Mouse (Mus musculus): Measurements from ENCODE around the gene Etfrf1. TPM values are rescaled to one million over a fixed set of nuclear protein-coding genes. Genes with fewer than 3 reads are reported as not detected.

Etfrf1 gene
- polyA plus RNA-seq, 1 experiment from 2014 or later: 28.7 TPM

DNA sequence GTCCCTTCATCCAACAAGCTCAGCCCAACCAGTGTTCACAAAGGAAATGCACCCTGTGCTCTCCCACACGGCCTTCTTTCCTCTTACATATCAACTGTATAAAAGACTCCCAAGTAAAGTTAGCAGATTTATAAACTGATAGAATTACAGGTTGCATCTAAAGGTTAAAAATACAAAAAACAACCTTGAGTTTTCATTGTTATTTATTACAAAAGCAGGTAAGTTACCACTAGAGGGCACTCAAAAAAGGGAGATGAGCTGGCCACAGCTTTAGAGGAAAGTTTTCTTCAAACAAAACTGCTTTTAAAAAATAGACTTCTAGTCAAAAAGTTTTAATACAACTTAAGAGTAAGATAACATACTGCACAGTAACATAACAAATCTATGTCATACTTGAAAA, 31.6 kb downstream of the Etfrf1 start:
- Histone ChIP-seq H3K4me1 (replicated peaks; ENCODE audit: control insufficient read depth, insufficient read depth, low read length) (no peaks in the 10 kb centered on the region), H3K4me2 (ENCODE audit: low read length) (no peak overlapping the region), H3K9me3 (ENCODE audit: control insufficient read depth, low read length) (no peaks in the 10 kb centered on the region), H3K36me3 (ENCODE audit: control insufficient read depth, insufficient read depth, low read length) (peaks cover 49% of the 10 kb centered on the region), H3K9ac (ENCODE audit: low read length) (no peak overlapping the region), H3K27ac (ENCODE audit: low read depth) (no peak overlapping the region), H3K27me3 (replicated peaks; ENCODE audit: control insufficient read depth, insufficient read depth, low read length) (no peaks in the 10 kb centered on the region), H3K4me3 (ENCODE audit: low read depth, low read length) (no peak overlapping the region)
- 30% methylated on average over 1 of the region's 1 CpGs for whole genome bisulfite sequencing
- DNase-seq (ENCODE audit: low spot score): no peak
- no peak for ATAC-seq (replicated peaks; ENCODE audit: low FRiP score, low TSS enrichment, low read depth)

DNA sequence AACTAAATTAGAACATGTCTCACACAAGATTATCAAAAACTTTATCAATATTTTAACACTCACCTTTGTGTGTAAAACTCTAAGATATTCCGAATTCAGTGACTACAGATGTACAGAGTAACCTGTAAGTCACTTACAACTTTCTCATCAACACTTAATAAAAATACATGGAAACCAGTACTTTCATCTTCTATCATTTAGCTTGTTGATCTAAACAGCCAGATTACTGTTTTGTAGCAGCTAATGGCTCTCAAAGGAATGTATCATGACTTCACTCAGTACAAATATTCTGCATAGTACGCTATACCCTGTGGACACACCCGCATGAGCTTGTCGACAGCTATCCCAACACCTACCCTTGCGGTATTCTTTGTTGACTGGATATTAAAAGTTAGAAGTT, 35.9 kb downstream of the Etfrf1 start:
- H3K9me3 ChIP-seq (ENCODE audit: control insufficient read depth, low read length): no peaks in the 10 kb centered on the region
- no peaks in the 10 kb centered on the region for H3K27me3 ChIP-seq (replicated peaks; ENCODE audit: control insufficient read depth, insufficient read depth, low read length)
- H3K4me3 ChIP-seq (ENCODE audit: low read depth, low read length): no peak overlapping the region
- ATAC-seq (replicated peaks; ENCODE audit: low FRiP score, low TSS enrichment, low read depth) (no peak), DNase-seq (ENCODE audit: low spot score) (no peak)
- H3K27ac ChIP-seq (ENCODE audit: low read depth): no peak overlapping the region
- no peak overlapping the region for H3K9ac ChIP-seq (ENCODE audit: low read length)
- 94% methylated on average over 5 of the region's 5 CpGs for WGBS
- peaks cover 31% of the 10 kb centered on the region for H3K36me3 ChIP-seq (ENCODE audit: control insufficient read depth, insufficient read depth, low read length)
- no peak overlapping the region for H3K4me2 ChIP-seq (ENCODE audit: low read length)
- H3K4me1 ChIP-seq (replicated peaks; ENCODE audit: control insufficient read depth, insufficient read depth, low read length): peaks cover 7% of the 10 kb centered on the region; the same call in 1 of the 2 replicates

DNA sequence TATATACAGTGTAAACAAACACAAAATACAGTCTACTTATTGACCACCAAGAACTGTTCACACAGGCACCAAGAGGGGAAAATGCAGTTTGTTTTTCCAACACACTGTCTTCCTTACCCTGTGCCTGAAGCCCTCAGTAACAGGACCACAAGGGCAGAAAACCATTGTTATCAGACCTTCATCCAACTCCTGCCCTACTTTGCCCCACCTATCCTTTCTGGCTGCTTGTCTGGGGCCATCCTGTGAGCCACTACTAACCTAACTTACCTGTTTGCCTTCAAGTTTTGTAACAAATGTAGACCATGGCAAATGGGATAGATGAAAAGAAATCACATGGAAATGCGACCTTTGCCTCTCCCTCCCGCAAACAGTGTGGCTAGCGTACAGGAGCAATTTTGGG, 37.0 kb downstream of the Etfrf1 start:
- Histone ChIP-seq H3K4me2 (ENCODE audit: low read length) (0 out of 2 replicates have a peak overlapping the region, but pooled peaks have one; percentile 16), H3K4me1 (replicated peaks; ENCODE audit: control insufficient read depth, insufficient read depth, low read length) (peaks cover 7% of the 10 kb centered on the region; the same call in 1 of the 2 replicates), H3K27ac (ENCODE audit: low read depth) (no peak overlapping the region), H3K4me3 (ENCODE audit: low read depth, low read length) (no peak overlapping the region), H3K9me3 (ENCODE audit: control insufficient read depth, low read length) (no peaks in the 10 kb centered on the region), H3K27me3 (replicated peaks; ENCODE audit: control insufficient read depth, insufficient read depth, low read length) (no peaks in the 10 kb centered on the region), H3K36me3 (ENCODE audit: control insufficient read depth, insufficient read depth, low read length) (peaks cover 31% of the 10 kb centered on the region), H3K9ac (ENCODE audit: low read length) (no peak overlapping the region)
- 78% methylated on average over 3 of the region's 3 CpGs for WGBS
- DNase-seq (ENCODE audit: low spot score) (no peak), ATAC-seq (replicated peaks; ENCODE audit: low FRiP score, low TSS enrichment, low read depth) (no peak)

DNA sequence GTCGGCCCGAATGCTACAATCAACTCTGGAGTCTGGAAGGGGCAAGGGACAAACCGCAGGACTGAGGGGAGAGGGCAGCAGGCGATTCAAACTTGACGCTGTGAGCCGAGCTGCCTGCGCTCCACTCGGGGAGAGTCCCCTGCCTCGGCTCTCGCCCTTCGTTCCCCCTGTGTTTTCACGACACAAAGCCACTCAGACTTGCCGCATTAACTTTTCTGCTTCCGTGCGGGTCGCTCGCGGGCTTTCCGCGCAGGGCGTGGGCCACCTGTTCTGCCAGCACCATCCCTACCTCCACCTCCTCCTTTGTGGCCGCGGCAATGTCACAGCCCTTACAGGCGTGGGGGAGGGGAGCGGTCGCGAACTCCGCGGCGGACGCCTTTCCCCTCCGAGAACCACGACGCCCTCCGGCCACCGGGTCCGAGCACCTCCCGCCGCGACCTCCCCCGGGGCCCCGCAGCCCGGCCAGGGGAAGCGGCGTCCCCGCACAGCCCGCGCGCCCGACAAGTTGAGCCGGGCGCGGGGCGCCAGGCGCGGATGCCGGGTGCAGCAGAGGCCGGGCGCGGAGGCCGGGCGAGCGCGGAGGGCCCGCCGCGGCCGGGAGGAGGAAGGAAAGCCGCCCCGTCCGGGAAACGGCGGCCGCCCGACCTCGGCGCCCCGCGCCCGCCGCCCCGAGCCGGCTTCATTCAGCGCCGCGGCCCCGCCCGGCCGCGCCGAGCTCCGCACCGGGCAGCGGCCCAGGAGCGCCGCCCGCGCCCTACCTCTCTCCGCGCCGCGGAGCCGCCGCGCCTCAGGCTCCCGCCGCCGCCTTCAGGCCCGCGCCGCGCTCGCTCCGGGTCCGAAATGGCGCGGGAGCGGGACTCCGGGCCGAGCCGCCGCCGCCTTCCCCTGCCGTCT, 38.6 kb downstream of the Etfrf1 start:
- H3K27ac ChIP-seq (ENCODE audit: low read depth): peak overlapping the region; percentile 64
- peak overlapping the region; percentile 92 for H3K4me3 ChIP-seq (ENCODE audit: low read depth, low read length)
- peak overlapping the region; percentile 93 for H3K9ac ChIP-seq (ENCODE audit: low read length)
- H3K4me1 ChIP-seq (replicated peaks; ENCODE audit: control insufficient read depth, insufficient read depth, low read length): peaks cover 7% of the 10 kb centered on the region; the same call in 1 of the 2 replicates
- DNase-seq (ENCODE audit: low spot score) (peak; percentile 79), ATAC-seq (replicated peaks; ENCODE audit: low FRiP score, low TSS enrichment, low read depth) (peak; percentile 66)
- no peaks in the 10 kb centered on the region for H3K9me3 ChIP-seq (ENCODE audit: control insufficient read depth, low read length)
- H3K36me3 ChIP-seq (ENCODE audit: control insufficient read depth, insufficient read depth, low read length): peaks cover 22% of the 10 kb centered on the region
- WGBS: under 1% methylated on average over 108 of the region's 124 CpGs
- no peaks in the 10 kb centered on the region for H3K27me3 ChIP-seq (replicated peaks; ENCODE audit: control insufficient read depth, insufficient read depth, low read length)
- H3K4me2 ChIP-seq (ENCODE audit: low read length): peak overlapping the region; percentile 80

DNA sequence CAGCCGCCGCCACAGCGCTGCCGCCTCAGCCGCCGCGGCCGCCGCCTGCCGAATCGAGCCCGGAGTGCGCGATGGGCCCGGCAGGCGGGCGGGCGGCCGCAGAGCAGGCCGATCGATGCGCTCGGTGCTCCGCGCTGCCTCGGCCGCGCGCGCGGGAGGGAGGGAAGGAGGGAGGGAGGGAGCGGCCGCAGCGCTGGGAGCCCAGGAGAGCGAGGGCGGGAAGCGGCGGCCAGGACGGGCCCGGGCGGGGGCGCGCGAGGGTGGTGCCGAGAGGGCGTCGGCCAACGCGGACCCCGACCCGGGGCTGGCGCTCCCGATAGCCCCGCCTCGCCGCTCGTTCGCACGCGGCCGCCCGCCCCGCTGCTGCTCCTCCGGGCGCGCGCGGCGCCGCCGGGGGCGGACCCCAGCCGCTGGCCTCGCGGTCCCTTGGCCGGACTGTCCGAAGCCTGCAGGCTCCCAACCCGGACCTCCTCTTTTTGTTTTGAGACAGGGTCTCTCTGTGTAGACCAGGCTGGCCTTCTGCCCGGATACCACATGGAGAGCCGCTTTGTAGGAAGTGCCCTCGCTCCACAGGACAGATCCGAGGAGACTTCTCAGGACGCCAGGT, 39.4 kb downstream of the Etfrf1 start, which contains the start of gene Kras:
TSS of gene Kras (minus strand) at position 55 of the 607 bp plus-strand sequence.
- Histone ChIP-seq H3K4me3 (ENCODE audit: low read depth, low read length) (peak within 1 kb of the TSS; percentile 92), H3K9ac (ENCODE audit: low read length) (peak within 1 kb of the TSS; percentile 93), H3K27me3 (replicated peaks; ENCODE audit: control insufficient read depth, insufficient read depth, low read length) (no peaks in the 10 kb centered on the region), H3K4me1 (replicated peaks; ENCODE audit: control insufficient read depth, insufficient read depth, low read length) (peaks cover 7% of the 10 kb centered on the region; the same call in 1 of the 2 replicates), H3K4me2 (ENCODE audit: low read length) (peak within 1 kb of the TSS; percentile 80), H3K36me3 (ENCODE audit: control insufficient read depth, insufficient read depth, low read length) (peaks cover 14% of the 10 kb centered on the region), H3K9me3 (ENCODE audit: control insufficient read depth, low read length) (no peaks in the 10 kb centered on the region), H3K27ac (ENCODE audit: low read depth) (peak within 1 kb of the TSS; percentile 64)
- WGBS: under 1% methylated on average over 42 of the region's 83 CpGs
- ATAC-seq (replicated peaks; ENCODE audit: low FRiP score, low TSS enrichment, low read depth) (peak; percentile 97), DNase-seq (ENCODE audit: low spot score) (peak; percentile 95)

DNA sequence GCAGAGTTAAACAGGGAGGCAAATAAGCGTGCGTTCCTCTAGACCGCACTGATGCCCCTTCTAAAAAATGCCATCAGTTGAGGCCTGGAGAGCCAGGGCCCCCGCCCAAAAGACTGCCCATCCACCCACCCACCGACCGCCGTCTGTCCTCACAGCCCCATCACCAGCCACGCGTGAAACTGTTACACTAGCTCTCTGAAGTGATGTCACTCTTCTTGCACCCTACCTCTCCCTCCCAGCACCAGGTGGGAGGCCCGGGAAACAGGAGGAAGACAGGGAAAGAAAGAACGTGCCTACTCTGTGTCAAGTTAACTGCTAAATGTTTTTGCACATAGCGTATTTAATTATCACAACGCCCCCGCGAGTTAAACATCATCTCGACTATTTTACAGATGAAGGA, 39.9 kb downstream of the Etfrf1 start:
- Histone ChIP-seq H3K36me3 (ENCODE audit: control insufficient read depth, insufficient read depth, low read length) (peaks cover 9% of the 10 kb centered on the region), H3K4me3 (ENCODE audit: low read depth, low read length) (peak overlapping the region; percentile 92), H3K27me3 (replicated peaks; ENCODE audit: control insufficient read depth, insufficient read depth, low read length) (no peaks in the 10 kb centered on the region), H3K27ac (ENCODE audit: low read depth) (peak overlapping the region; percentile 64; the same call in 1 of the 2 replicates), H3K9me3 (ENCODE audit: control insufficient read depth, low read length) (no peaks in the 10 kb centered on the region), H3K4me2 (ENCODE audit: low read length) (peak overlapping the region; percentile 76), H3K9ac (ENCODE audit: low read length) (peak overlapping the region; percentile 93), H3K4me1 (replicated peaks; ENCODE audit: control insufficient read depth, insufficient read depth, low read length) (peaks cover 7% of the 10 kb centered on the region; the same call in 1 of the 2 replicates)
- DNase-seq (ENCODE audit: low spot score): no peak
- 10% methylated on average over 16 of the region's 16 CpGs for WGBS
- ATAC-seq (replicated peaks; ENCODE audit: low FRiP score, low TSS enrichment, low read depth): 0 out of 2 replicates have a peak, but pooled peaks have one; percentile 5

DNA sequence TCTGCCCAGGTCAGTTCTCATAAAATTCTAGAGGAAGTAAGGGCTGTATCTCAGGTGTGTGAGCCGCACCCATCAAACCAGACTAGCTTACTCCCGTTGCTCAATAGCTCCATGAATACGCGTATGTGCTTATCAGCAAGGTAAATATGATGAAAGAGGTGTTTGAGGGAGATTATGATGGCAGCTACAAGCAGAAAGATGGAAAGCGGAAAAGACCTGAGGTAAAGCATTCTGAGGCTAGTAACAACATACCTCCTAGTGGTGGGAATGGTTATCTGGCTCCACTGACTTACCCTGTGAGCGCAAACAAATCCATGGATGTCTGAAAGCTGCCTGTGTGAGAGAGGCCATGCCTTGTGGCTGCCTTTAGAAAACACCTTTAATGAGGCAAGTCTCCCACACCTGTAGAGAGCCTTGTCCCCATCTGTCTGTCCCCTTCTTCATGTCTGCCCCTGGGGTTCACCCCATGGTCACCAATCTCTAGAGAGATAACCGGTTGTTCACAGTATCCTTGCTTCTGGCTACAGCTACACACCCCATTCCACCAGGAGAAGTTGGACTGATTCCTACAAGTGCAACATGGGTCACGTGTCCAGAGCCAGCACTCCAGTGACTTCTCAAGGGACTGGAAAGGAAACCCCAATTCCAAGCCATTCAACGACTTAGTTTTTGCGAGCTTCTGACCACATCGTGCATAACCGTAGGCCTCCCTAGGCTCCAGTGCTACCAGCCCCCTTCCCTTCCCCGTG, 45.2 kb downstream of the Etfrf1 start:
- H3K4me1 ChIP-seq (replicated peaks; ENCODE audit: control insufficient read depth, insufficient read depth, low read length): peaks cover 5% of the 10 kb centered on the region; the same call in 1 of the 2 replicates
- no peak overlapping the region for H3K9ac ChIP-seq (ENCODE audit: low read length)
- H3K4me3 ChIP-seq (ENCODE audit: low read depth, low read length): no peak overlapping the region
- no peaks in the 10 kb centered on the region for H3K36me3 ChIP-seq (ENCODE audit: control insufficient read depth, insufficient read depth, low read length)
- no peak overlapping the region for H3K4me2 ChIP-seq (ENCODE audit: low read length)
- H3K9me3 ChIP-seq (ENCODE audit: control insufficient read depth, low read length): no peaks in the 10 kb centered on the region
- H3K27ac ChIP-seq (ENCODE audit: low read depth): 0 out of 2 replicates have a peak overlapping the region, but pooled peaks have one; percentile 2
- ATAC-seq (replicated peaks; ENCODE audit: low FRiP score, low TSS enrichment, low read depth) (peak; percentile 84), DNase-seq (ENCODE audit: low spot score) (peak; percentile 57)
- 66% methylated on average over 13 of the region's 13 CpGs for WGBS
- H3K27me3 ChIP-seq (replicated peaks; ENCODE audit: control insufficient read depth, insufficient read depth, low read length): no peaks in the 10 kb centered on the region

DNA sequence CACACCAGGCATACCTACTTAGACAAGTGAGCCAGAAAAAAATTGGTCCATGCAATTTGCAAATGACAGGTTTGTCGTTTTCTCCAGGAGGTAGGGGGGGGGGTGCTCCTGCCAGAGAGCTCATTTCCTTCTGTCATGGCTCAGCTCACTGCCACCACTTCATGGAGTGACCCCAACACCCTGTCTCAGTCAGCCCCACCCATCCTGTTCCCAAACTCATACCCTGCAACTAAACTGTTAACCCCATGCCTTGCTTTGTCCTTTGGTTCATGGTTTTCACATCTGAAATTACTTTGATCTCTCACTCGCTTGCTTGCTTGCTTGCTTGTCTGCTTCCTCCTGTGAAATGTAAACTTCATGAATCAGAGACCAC, 45.8 kb downstream of the Etfrf1 start:
- Histone ChIP-seq H3K9me3 (ENCODE audit: control insufficient read depth, low read length) (no peaks in the 10 kb centered on the region), H3K36me3 (ENCODE audit: control insufficient read depth, insufficient read depth, low read length) (no peaks in the 10 kb centered on the region), H3K4me1 (replicated peaks; ENCODE audit: control insufficient read depth, insufficient read depth, low read length) (peaks cover 5% of the 10 kb centered on the region; the same call in 1 of the 2 replicates), H3K27me3 (replicated peaks; ENCODE audit: control insufficient read depth, insufficient read depth, low read length) (no peaks in the 10 kb centered on the region), H3K4me2 (ENCODE audit: low read length) (no peak overlapping the region), H3K9ac (ENCODE audit: low read length) (no peak overlapping the region), H3K27ac (ENCODE audit: low read depth) (no peak overlapping the region), H3K4me3 (ENCODE audit: low read depth, low read length) (no peak overlapping the region)
- DNase-seq (ENCODE audit: low spot score) (no peak), ATAC-seq (replicated peaks; ENCODE audit: low FRiP score, low TSS enrichment, low read depth) (peak; percentile 56; the same call in 1 of the 2 replicates)
- WGBS: 16% methylated on average over 2 of the region's 2 CpGs
